Mouse (Mus musculus) E14TG2a.4 (cell line): ENCODE measurements at regions not wholly inside any gene's neighbourhood (a gene's known extent, or its start where the extent isn't known, plus 50 kb on each side); places are given as distances from the start of the nearest gene placed in this dataset.

Experiments used
- H3K27me3 ChIP-seq: 2 replicates; pipeline ENCODE4 v1.6.1; 2014; ENCODE audit warnings: low read length, control low read depth; ENCODE audit not compliant: insufficient read depth
- H3K36me3 ChIP-seq: 2 replicates; pipeline ENCODE4 v1.6.1; 2014; ENCODE audit warnings: low read length, control low read depth; ENCODE audit not compliant: insufficient read depth
- H3K4me1 ChIP-seq: replicated peaks from 2 replicates; pipeline ENCODE4 v1.6.1; 2014; ENCODE audit warnings: low read depth, low read length, control low read depth
- H3K4me3 ChIP-seq: replicated peaks from 2 replicates; pipeline ENCODE4 v1.5.1; 2014; ENCODE audit warnings: mild to moderate bottlenecking, low read length
- H3K9me3 ChIP-seq: 2 replicates; pipeline ENCODE4 v1.6.1; 2014; ENCODE audit warnings: low read length, control low read depth
- CTCF ChIP-seq: conservative IDR thresholded peaks from 2 replicates; pipeline ENCODE4 v1.5.1; 2014; ENCODE audit warnings: low read length
- NANOG ChIP-seq: IDR thresholded peaks from 2 replicates; pipeline ENCODE4 v1.6.1; 2014; ENCODE audit warnings: borderline replicate concordance, low read length, mixed read lengths
- POU5F1 ChIP-seq: IDR thresholded peaks from 2 replicates; pipeline ENCODE4 v1.6.1; 2014; ENCODE audit warnings: low read length, borderline replicate concordance

- no peak for TF ChIP-seq NANOG
- TF ChIP-seq CTCF, result no peak
- no peak for TF ChIP-seq POU5F1
These were observed 211.6 kb downstream of the Dad1 start for GRCm38 (mm10) chr14:54042286-54042685.

GRCm38 (mm10) chr14:54040644-54041043, 213.3 kb downstream of the Dad1 start:
- TF ChIP-seq POU5F1 (no peak), CTCF (no peak), NANOG (no peak)
- H3K36me3 ChIP-seq, result no peaks in the 10 kb centered on the region
- H3K9me3 ChIP-seq, result peaks cover 15% of the 10 kb centered on the region
- H3K27me3 ChIP-seq, result no peaks in the 10 kb centered on the region
- H3K4me1 ChIP-seq, result no peaks in the 10 kb centered on the region
- no peak overlapping the region for H3K4me3 ChIP-seq

More at GRCm38 (mm10) chr14:54042286-54042685, 211.6 kb downstream of the Dad1 start:
- no peaks in the 10 kb centered on the region for H3K27me3 ChIP-seq
- H3K4me3 ChIP-seq, result no peak overlapping the region
- no peaks in the 10 kb centered on the region for H3K4me1 ChIP-seq
- H3K9me3 ChIP-seq, result peaks cover 12% of the 10 kb centered on the region
- H3K36me3 ChIP-seq, result no peaks in the 10 kb centered on the region

DNA sequence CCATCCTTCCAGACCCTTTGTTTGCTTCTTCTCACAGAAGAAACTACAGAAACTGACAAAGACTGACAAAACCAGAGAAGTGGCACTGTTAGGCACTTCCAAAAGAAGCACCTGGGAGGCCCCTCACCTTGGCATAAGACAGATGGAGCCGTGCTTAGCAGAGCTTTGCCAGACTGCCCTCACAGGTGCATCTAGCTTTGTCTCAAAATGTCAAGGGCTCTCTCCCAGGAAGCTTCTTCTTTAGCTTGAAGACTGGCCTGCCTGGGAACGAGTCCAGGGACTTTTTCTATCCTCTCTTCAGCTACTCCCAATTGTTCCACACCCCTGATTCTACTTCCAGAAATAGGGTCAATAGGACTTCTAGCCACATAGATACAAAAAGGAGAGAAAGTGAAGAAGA, 219.4 kb downstream of the Dad1 start:
- Histone ChIP-seq H3K4me1 (no peaks in the 10 kb centered on the region), H3K27me3 (no peaks in the 10 kb centered on the region), H3K9me3 (peaks cover 15% of the 10 kb centered on the region), H3K36me3 (no peaks in the 10 kb centered on the region), H3K4me3 (no peak overlapping the region)
- TF ChIP-seq POU5F1 (no peak), NANOG (no peak), CTCF (no peak)

DNA sequence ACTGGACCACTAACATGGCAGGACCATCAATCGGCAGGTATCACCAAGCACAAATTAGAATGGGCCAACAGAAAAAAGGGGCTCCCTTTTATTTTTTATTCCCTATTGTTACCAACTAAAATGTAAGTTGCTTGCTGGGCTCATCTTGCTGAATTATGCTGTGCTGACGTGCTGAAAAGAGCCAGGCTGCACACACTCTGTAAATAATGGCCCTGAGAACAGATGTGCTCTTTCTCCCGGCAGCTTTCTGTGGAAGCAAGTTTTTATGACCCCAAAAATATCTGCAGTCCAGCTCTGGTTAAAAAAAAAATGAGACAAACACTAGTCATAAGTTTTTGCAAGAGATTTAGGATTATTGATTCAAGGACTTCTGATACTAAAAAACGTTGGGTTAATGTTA, 230.4 kb downstream of the Dad1 start:
- no peak for TF ChIP-seq POU5F1
- TF ChIP-seq CTCF, result no peak
- Histone ChIP-seq H3K9me3 (peaks cover 11% of the 10 kb centered on the region), H3K4me3 (no peak overlapping the region), H3K36me3 (no peaks in the 10 kb centered on the region), H3K4me1 (no peaks in the 10 kb centered on the region), H3K27me3 (no peaks in the 10 kb centered on the region)

GRCm38 (mm10) chr14:54021443-54021842, 232.5 kb downstream of the Dad1 start:
- Histone ChIP-seq H3K9me3 (peaks cover 11% of the 10 kb centered on the region), H3K4me3 (no peak overlapping the region), H3K27me3 (no peaks in the 10 kb centered on the region), H3K36me3 (no peaks in the 10 kb centered on the region), H3K4me1 (no peaks in the 10 kb centered on the region)
- TF ChIP-seq CTCF, result no peak
- TF ChIP-seq POU5F1, result no peak
- no peak for TF ChIP-seq NANOG

DNA sequence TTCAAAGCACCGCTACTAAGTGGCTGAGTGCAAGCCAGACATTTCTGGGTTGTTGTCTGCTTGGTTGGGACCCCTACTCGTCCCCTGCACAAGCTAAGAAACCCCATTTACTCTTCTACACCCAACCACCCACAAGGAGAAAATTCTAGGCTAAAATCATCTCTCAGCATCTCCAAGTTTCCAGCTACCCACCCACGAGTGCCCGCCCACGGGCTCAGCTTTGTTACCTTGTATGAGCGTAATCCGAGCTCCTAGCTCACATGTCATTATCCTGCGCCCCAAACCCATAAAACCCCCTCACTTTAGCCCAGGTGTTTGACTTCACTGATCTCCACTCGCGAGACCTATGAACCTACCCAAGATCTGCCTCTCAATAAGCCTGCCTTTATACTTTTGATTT, 239.3 kb downstream of the Dad1 start:
- Histone ChIP-seq H3K4me3 (no peak overlapping the region), H3K9me3 (peaks cover 6% of the 10 kb centered on the region), H3K4me1 (no peaks in the 10 kb centered on the region), H3K27me3 (no peaks in the 10 kb centered on the region), H3K36me3 (no peaks in the 10 kb centered on the region)
- TF ChIP-seq POU5F1 (no peak), NANOG (no peak), CTCF (no peak)

GRCm38 (mm10) chr14:54002083-54002482, 251.8 kb downstream of the Dad1 start:
- TF ChIP-seq CTCF (no peak), NANOG (no peak), POU5F1 (no peak)
- H3K4me3 ChIP-seq, result no peak overlapping the region
- no peaks in the 10 kb centered on the region for H3K9me3 ChIP-seq
- H3K4me1 ChIP-seq, result no peaks in the 10 kb centered on the region
- H3K36me3 ChIP-seq, result no peaks in the 10 kb centered on the region
- no peaks in the 10 kb centered on the region for H3K27me3 ChIP-seq

GRCm38 (mm10) chr14:54000527-54000926, 253.4 kb downstream of the Dad1 start:
- TF ChIP-seq CTCF (0 out of 2 replicates have a peak, but pooled peaks have one; percentile 13), POU5F1 (no peak)
- Histone ChIP-seq H3K4me1 (no peaks in the 10 kb centered on the region), H3K27me3 (no peaks in the 10 kb centered on the region), H3K36me3 (no peaks in the 10 kb centered on the region), H3K4me3 (no peak overlapping the region), H3K9me3 (no peaks in the 10 kb centered on the region)

DNA sequence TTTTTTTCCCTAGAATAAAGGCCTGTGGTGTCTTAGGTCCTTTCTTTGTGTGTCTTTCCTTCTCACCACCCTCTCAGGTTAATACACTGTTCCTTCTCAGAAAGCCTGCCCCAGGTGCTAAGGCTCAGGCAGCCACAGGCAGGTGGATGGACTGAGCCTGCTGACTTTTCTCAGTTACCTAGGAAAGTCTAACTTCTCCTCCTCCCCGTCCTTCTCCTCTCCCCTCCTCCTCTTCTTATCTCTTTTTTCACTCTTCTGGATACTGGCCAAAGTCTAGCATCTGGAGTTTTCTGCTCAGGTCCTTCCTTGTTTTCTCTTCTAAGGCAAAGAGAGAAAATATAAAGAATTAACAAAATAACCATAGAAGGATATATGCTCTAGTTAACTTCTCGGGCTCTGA, 260.5 kb downstream of the Dad1 start:
- Histone ChIP-seq H3K27me3 (no peaks in the 10 kb centered on the region), H3K4me1 (no peaks in the 10 kb centered on the region; the same call in 1 of the 2 replicates), H3K36me3 (no peaks in the 10 kb centered on the region), H3K4me3 (no peak overlapping the region), H3K9me3 (no peaks in the 10 kb centered on the region)
- TF ChIP-seq CTCF (no peak), POU5F1 (no peak), NANOG (no peak)
